Mouse (Mus musculus) mature B cell (primary cell): ENCODE measurements at regions not wholly inside any gene's neighbourhood (a gene's known extent, or its start where the extent isn't known, plus 50 kb on each side); places are given as distances from the start of the nearest gene placed in this dataset.

ENCODE experiments used
- in situ Hi-C: fragments of 300-500 bp; cut with MboI; formaldehyde crosslinking; loops from 2 replicates; pipeline ENCODE4 v1.14.3; 2019

- in situ Hi-C loops, result no loop called here
Measured at GRCm38 (mm10) chr3:128723100-128723499, 476.6 kb upstream of the Pitx2 start.

GRCm38 (mm10) chr3:128720276-128720675, 479.4 kb upstream of the Pitx2 start:
- in situ Hi-C loops, result no loop called here

GRCm38 (mm10) chr3:128719226-128719625, 480.5 kb upstream of the Pitx2 start:
- in situ Hi-C loops, result no loop called here

- in situ Hi-C loops, result no loop called here
Measured at GRCm38 (mm10) chr3:128707270-128707669, 492.4 kb upstream of the Pitx2 start.

- in situ Hi-C loops, result no loop called here
Measured at GRCm38 (mm10) chr3:128668468-128669127, 531.1 kb upstream of the Pitx2 start.

- in situ Hi-C loops, result no loop called here
Measured at GRCm38 (mm10) chr3:128665184-128665583, 534.5 kb upstream of the Pitx2 start.

GRCm38 (mm10) chr3:128636960-128637755, 562.5 kb upstream of the Pitx2 start:
- in situ Hi-C loops, result no loop called here

- in situ Hi-C loops, result no loop called here
Measured at GRCm38 (mm10) chr3:128627696-128628095, 572.0 kb upstream of the Pitx2 start.

GRCm38 (mm10) chr3:128616675-128617074, 583.0 kb upstream of the Pitx2 start:
- in situ Hi-C loops, result no loop called here

GRCm38 (mm10) chr3:128613657-128614056, 586.0 kb upstream of the Pitx2 start:
- in situ Hi-C loops, result no loop called here

GRCm38 (mm10) chr3:128610731-128611130, 588.9 kb upstream of the Pitx2 start:
- in situ Hi-C loops, result no loop called here

- in situ Hi-C loops, result no loop called here
Measured at GRCm38 (mm10) chr3:128608694-128609093, 591.0 kb upstream of the Pitx2 start.

GRCm38 (mm10) chr3:128575339-128576129, 624.1 kb upstream of the Pitx2 start:
- in situ Hi-C loops, result no loop called here

- in situ Hi-C loops, result no loop called here
Measured at GRCm38 (mm10) chr3:128570551-128570950, 629.1 kb upstream of the Pitx2 start.

- in situ Hi-C loops, result no loop called here
Measured at GRCm38 (mm10) chr3:128565386-128565785, 634.3 kb upstream of the Pitx2 start.

GRCm38 (mm10) chr3:128546416-128547327, 650.5 kb upstream of the Fam241a start:
- in situ Hi-C loops, result no loop called here

GRCm38 (mm10) chr3:128525427-128525826, 629.3 kb upstream of the Fam241a start:
- in situ Hi-C loops, result no loop called here

- in situ Hi-C loops, result no loop called here
Measured at GRCm38 (mm10) chr3:128520671-128521103, 624.6 kb upstream of the Fam241a start.

- in situ Hi-C loops, result no loop called here
Measured at GRCm38 (mm10) chr3:128519913-128520316, 623.8 kb upstream of the Fam241a start.

- in situ Hi-C loops, result no loop called here
Measured at GRCm38 (mm10) chr3:128518806-128519205, 622.7 kb upstream of the Fam241a start.

- in situ Hi-C loops, result no loop called here
Measured at GRCm38 (mm10) chr3:128471111-128471510, 575.0 kb upstream of the Fam241a start.
